Mouse (Mus musculus): ENCODE measurements around the gene Prrc2a.

- TF ChIP-seq CTCF (IDR thresholded peaks at IDR 0.05; ENCODE audit: extremely low read depth, insufficient read length, insufficient replicate concordance, low read depth, low read length) = peak; percentile 53; the same call in 1 of the 2 replicates
- no peak for TF ChIP-seq POLR2A (IDR thresholded peaks at IDR 0.05; ENCODE audit: low read depth, low read length)
These were observed 58.8 kb downstream of the Prrc2a start for GRCm38 (mm10) chr17:35105740-35106389.
